8 mouse cellular contexts compared by ENCODE assay signal in genomic region chr7:79391883-79392649, GRCm38 (mm10). TPM values are rescaled to one million over a fixed set of nuclear protein-coding genes. Genes with fewer than 3 reads are reported as not detected.
DNase-seq lines count a peak whose midpoint lies in the region; ATAC-seq and TF ChIP-seq lines count a peak whose summit lies in the region.

Gene Fanci (plus strand): TSS chr7:79391929.

- no peaks in the 10 kb centered on the region for H3K9me3 ChIP-seq in forebrain, embryonic 10.5 days
- no peaks in the 10 kb centered on the region for H3K9me3 ChIP-seq in heart, embryonic 15.5 days (replicated peaks)
- H3K9me3 ChIP-seq in liver, embryonic 14.5 days (ENCODE audit: control insufficient read depth, low read length) = no peaks in the 10 kb centered on the region
- H3K9me3 ChIP-seq in neural tube, embryonic 11.5 days (ENCODE audit: control insufficient read depth, low read length) = no peaks in the 10 kb centered on the region
- H3K9me3 ChIP-seq in stomach, postnatal 0 days (ENCODE audit: control insufficient read depth, low read length) = no peaks in the 10 kb centered on the region

- H3K9ac ChIP-seq in heart, embryonic 15.5 days = peak within 1 kb of the TSS; percentile 72
- peak within 1 kb of the TSS; percentile 86 for H3K9ac ChIP-seq in liver, embryonic 14.5 days (replicated peaks)
- peak within 1 kb of the TSS; percentile 73 for H3K9ac ChIP-seq in neural tube, embryonic 11.5 days (ENCODE audit: low read length)
- H3K9ac ChIP-seq in stomach, postnatal 0 days (ENCODE audit: low read length) = peak within 1 kb of the TSS; percentile 66

- no peak; the same call in 1 of the 2 replicates for TF ChIP-seq EP300 in liver, embryonic 14.5 days (IDR thresholded peaks at IDR 0.05; ENCODE audit: low read depth)
- no peak for TF ChIP-seq EP300 in stomach, postnatal 0 days (optimal IDR thresholded peaks at IDR 0.05)

- peak within 1 kb of the TSS; percentile 74 for H3K4me3 ChIP-seq in forebrain, embryonic 10.5 days
- H3K4me3 ChIP-seq in heart, embryonic 15.5 days = peak within 1 kb of the TSS; percentile 83
- peak within 1 kb of the TSS; percentile 76 to 80 for H3K4me3 ChIP-seq in liver, embryonic 14.5 days (ENCODE audit: insufficient read depth in 1 of 2, low read depth in 2 of 2, low read length in 2 of 2)
- peak within 1 kb of the TSS; percentile 44 for H3K4me3 ChIP-seq in neural tube, embryonic 11.5 days (ENCODE audit: low read depth, low read length)
- H3K4me3 ChIP-seq in stomach, postnatal 0 days (ENCODE audit: low read depth, low read length) = peak within 1 kb of the TSS; percentile 66

- peak within 1 kb of the TSS; percentile 99 for H3K4me2 ChIP-seq in heart, embryonic 15.5 days
- peak within 1 kb of the TSS; percentile 96 for H3K4me2 ChIP-seq in liver, embryonic 14.5 days (ENCODE audit: low read depth)
- H3K4me2 ChIP-seq in neural tube, embryonic 11.5 days (ENCODE audit: low read depth) = peak within 1 kb of the TSS; percentile 84
- peak within 1 kb of the TSS; percentile 88 for H3K4me2 ChIP-seq in stomach, postnatal 0 days (replicated peaks; ENCODE audit: low read depth)

- TF ChIP-seq CTCF in liver, embryonic 14.5 days (IDR thresholded peaks at IDR 0.05; ENCODE audit: low read depth) = no peak
- no peak for TF ChIP-seq CTCF in stomach, postnatal 0 days (IDR thresholded peaks at IDR 0.05; ENCODE audit: low read depth)

- ATAC-seq in heart, embryonic 15.5 days (replicated peaks; ENCODE audit: insufficient number of reproducible peaks, insufficient read depth, low FRiP score, low read depth) = peak; percentile 85
- peak; percentile 90 for ATAC-seq in liver, embryonic 14.5 days (ENCODE audit: insufficient read depth)
- ATAC-seq in neural tube, embryonic 11.5 days (ENCODE audit: insufficient read depth, low FRiP score, low TSS enrichment) = peak; percentile 83
- peak; percentile 95 for ATAC-seq in stomach, postnatal 0 days (ENCODE audit: low FRiP score, low TSS enrichment)

- H3K36me3 ChIP-seq in forebrain, embryonic 10.5 days (replicated peaks) = peaks cover 11% of the 10 kb centered on the region
- H3K36me3 ChIP-seq in heart, embryonic 15.5 days = no peaks in the 10 kb centered on the region
- H3K36me3 ChIP-seq in liver, embryonic 14.5 days (replicated peaks; ENCODE audit: control insufficient read depth, insufficient read depth, low read depth) = no peaks in the 10 kb centered on the region
- H3K36me3 ChIP-seq in neural tube, embryonic 11.5 days (ENCODE audit: control insufficient read depth, insufficient read depth, low read length) = no peaks in the 10 kb centered on the region
- H3K36me3 ChIP-seq in stomach, postnatal 0 days (ENCODE audit: control insufficient read depth, insufficient read depth, low read length) = no peaks in the 10 kb centered on the region

- H3K4me1 ChIP-seq in forebrain, embryonic 10.5 days = peaks cover 52% of the 10 kb centered on the region
- peaks cover 10% of the 10 kb centered on the region for H3K4me1 ChIP-seq in heart, embryonic 15.5 days (replicated peaks)
- peaks cover 7 to 10% of the 10 kb centered on the region in 2 experiments for H3K4me1 ChIP-seq in liver, embryonic 14.5 days (replicated peaks; ENCODE audit: control insufficient read depth in 2 of 2, insufficient read depth in 2 of 2, low read length in 1 of 2)
- peaks cover 9% of the 10 kb centered on the region; the same call in 1 of the 2 replicates for H3K4me1 ChIP-seq in neural tube, embryonic 11.5 days (ENCODE audit: control insufficient read depth, insufficient read depth, low read length)
- H3K4me1 ChIP-seq in stomach, postnatal 0 days (replicated peaks; ENCODE audit: control insufficient read depth, insufficient read depth) = no peaks in the 10 kb centered on the region

- peak; percentile 88 to 95 for DNase-seq in CD8-positive naive resting alpha-beta T cell, adult 2 months (ENCODE audit: low read depth in 2 of 2, low spot score in 2 of 2)
- DNase-seq in c-Kit-positive CD71-negative TER-119-negative erythroid progenitor cells, embryonic 14.5 days (ENCODE audit: low read depth) = peak; percentile 94
- peak; percentile 96 for DNase-seq in forebrain, embryonic 10.5 days (ENCODE audit: extremely low spot score, low spot score)
- peak; percentile 95 to 97 for DNase-seq in kidney, postnatal 25 days
- peak; percentile 89 to 90 (median 89) for DNase-seq in liver, embryonic 14.5 days (ENCODE audit: low read depth in 3 of 3, low spot score in 3 of 3)
- peak; percentile 97 for DNase-seq in neural tube, embryonic 11.5 days (ENCODE audit: low spot score)
- peak; percentile 94 for DNase-seq in stomach, postnatal 0 days (ENCODE audit: low spot score)

- peak within 1 kb of the TSS; percentile 98 for H3K27ac ChIP-seq in forebrain, embryonic 10.5 days
- H3K27ac ChIP-seq in heart, embryonic 15.5 days = peak within 1 kb of the TSS; percentile 81
- peak within 1 kb of the TSS; percentile 88 for H3K27ac ChIP-seq in liver, embryonic 14.5 days
- 0 out of 2 replicates have a peak within 1 kb of the TSS, but pooled peaks have one; percentile 40 for H3K27ac ChIP-seq in neural tube, embryonic 11.5 days (ENCODE audit: low read depth, low read length)
- peak within 1 kb of the TSS; percentile 70 for H3K27ac ChIP-seq in stomach, postnatal 0 days (replicated peaks)

- under 1% methylated on average over 44 of the region's 44 CpGs for WGBS in forebrain, embryonic 10.5 days
- under 1% methylated on average over 44 of the region's 44 CpGs for WGBS in heart, embryonic 15.5 days
- under 1% methylated on average over 44 of the region's 44 CpGs for WGBS in liver, embryonic 14.5 days (ENCODE audit: insufficient replicate concordance)
- under 1% methylated on average over 44 of the region's 44 CpGs for WGBS in neural tube, embryonic 11.5 days
- 0% methylated on average over 44 of the region's 44 CpGs for WGBS in stomach, postnatal 0 days

- 0 out of 2 replicates have a peak, but pooled peaks cover 4% of the 10 kb centered on the region for H3K27me3 ChIP-seq in forebrain, embryonic 10.5 days (ENCODE audit: poor library complexity, severe bottlenecking)
- peaks cover 2% of the 10 kb centered on the region; the same call in 1 of the 2 replicates for H3K27me3 ChIP-seq in heart, embryonic 15.5 days
- H3K27me3 ChIP-seq in liver, embryonic 14.5 days (ENCODE audit: control insufficient read depth, insufficient read depth, low read length) = no peaks in the 10 kb centered on the region
- H3K27me3 ChIP-seq in neural tube, embryonic 11.5 days (ENCODE audit: control insufficient read depth, insufficient read depth, low read length) = no peaks in the 10 kb centered on the region
- H3K27me3 ChIP-seq in stomach, postnatal 0 days (ENCODE audit: control insufficient read depth, insufficient read depth, low read length) = no peaks in the 10 kb centered on the region

RNA-seq across cellular contexts. Expression of gene Fanci, which starts in this region (rescaled TPM):
- 24.4 and 25.5 TPM in 2 replicates for polyA plus RNA-seq in forebrain, embryonic 10.5 days (2016; fragmentation: Nextera tagmentation; extraction: Ambion mirVana)
- polyA plus RNA-seq in heart, embryonic 15.5 days (2015; fragmentation: Nextera tagmentation; extraction: Ambion mirVana) = 7.3 and 8.1 TPM in 2 replicates
- 4.3 and 6.7 TPM in 2 replicates for polyA plus RNA-seq in liver, embryonic 14.5 days (2012; rRNA removed)
- 10.0 and 11.3 TPM in 2 replicates for polyA plus RNA-seq in liver, embryonic 14.5 days (2014; fragmentation: Nextera tagmentation; extraction: Ambion mirVana)
- 16.5 and 16.6 TPM in 2 replicates for polyA plus RNA-seq in neural tube, embryonic 11.5 days (2014; fragmentation: Nextera tagmentation; extraction: Ambion mirVana)
- polyA plus RNA-seq in stomach, postnatal 0 days (2015; fragmentation: Nextera tagmentation; extraction: Ambion mirVana) = 1.4 and 1.8 TPM in 2 replicates

Comparison
In these comparisons a context has a peak if more than half of its experiments do, and no peak if none do; other contexts are left out.
1. Peak in every context shown above with its lines: DNase-seq, ATAC-seq, H3K4me3 ChIP-seq and H3K27ac ChIP-seq.
2. H3K27ac ChIP-seq: peak in every context shown above with its lines; median percentile 98 in forebrain, embryonic 10.5 days; 88 in liver, embryonic 14.5 days; 81 in heart, embryonic 15.5 days; 70 in stomach, postnatal 0 days; 40 in neural tube, embryonic 11.5 days.